Mouse (Mus musculus) spleen, adult 2 months (tissue): Measurements from ENCODE around the gene Olfr1243. TPM values are rescaled to one million over a fixed set of nuclear protein-coding genes. Genes with fewer than 3 reads are reported as not detected.
"Not testable (repeated sequence)": the region's sequence is repeated elsewhere in the genome, so short reads cannot be mapped to it uniquely, and the experiment has no call there.

Experiments used
- DNase-seq, 2 experiments: peaks; one replicate each; pipeline versions ENCODE4 v3.0.0 to v3.0.0-alpha.2; 2012 to 2021; ENCODE audit warnings: low spot score in 2 of 2, low read depth in 1 of 2
- H3K27ac ChIP-seq: fragments of 200-500 bp; 2 replicates; pipeline ENCODE4 v1.5.1; 2012; ENCODE audit warnings: low read length, inconsistent platforms; ENCODE audit not compliant: insufficient read depth
- H3K27me3 ChIP-seq: fragments of 200-500 bp; 2 replicates; pipeline ENCODE4 v1.6.1; 2012; ENCODE audit warnings: mild to moderate bottlenecking, moderate library complexity, low read length, inconsistent platforms; ENCODE audit not compliant: control insufficient read depth, insufficient read depth
- H3K36me3 ChIP-seq: fragments of 200-500 bp; 2 replicates; pipeline ENCODE4 v1.6.1; 2012; ENCODE audit warnings: mild to moderate bottlenecking, low read length, inconsistent platforms; ENCODE audit not compliant: control insufficient read depth, insufficient read depth
- H3K4me1 ChIP-seq: fragments of 200-500 bp; 2 replicates; pipeline ENCODE4 v1.6.1; 2011; ENCODE audit warnings: inconsistent platforms; ENCODE audit not compliant: control insufficient read depth, insufficient read depth, insufficient read length
- H3K4me3 ChIP-seq: fragments of 200-500 bp; 2 replicates; pipeline ENCODE4 v1.5.1; 2011; ENCODE audit warnings: mild to moderate bottlenecking, inconsistent platforms; ENCODE audit not compliant: insufficient read depth, insufficient read length; ENCODE audit errors: extremely low read depth
- CTCF ChIP-seq: fragments of 200-500 bp; IDR thresholded peaks from 2 replicates; pipeline ENCODE4 v1.5.1; 2011; ENCODE audit warnings: mild to moderate bottlenecking, inconsistent platforms; ENCODE audit not compliant: insufficient read depth, insufficient read length, insufficient replicate concordance; ENCODE audit errors: extremely low read depth
- POLR2A ChIP-seq: fragments of 200-500 bp; IDR thresholded peaks from 2 replicates; pipeline ENCODE4 v1.6.1; 2011; ENCODE audit warnings: low read depth, low read length, inconsistent platforms
- WGBS: fragments of 180-500 bp; shearing (Covaris S2); methylation state at CpG from one replicate; pipeline ENCODE4 v1.1.7; 2018; 5-methylcytosine and 5-hydroxymethylcytosine counted together
- polyA plus RNA-seq: library from polyadenylated mRNA; depleted of rRNA; stranded (reverse); fragments of >200 nt; gene quantifications from 2 replicates; pipeline ENCODE4 v1.2.3, GENCODE M21; 2012; rRNA removed

The Olfr1243 gene
- not detected in 2 replicates for polyA plus RNA-seq

GRCm38 (mm10) chr2:89531387-89531786 is at the start of gene Olfr1243:
TSS of gene Olfr1243 (minus strand) at chr2:89531487.
- WGBS, result 83% methylated on average over 1 of the region's 1 CpGs
- TF ChIP-seq POLR2A, result no peak
- TF ChIP-seq CTCF, result no peak
- DNase-seq, result no peak

DNA sequence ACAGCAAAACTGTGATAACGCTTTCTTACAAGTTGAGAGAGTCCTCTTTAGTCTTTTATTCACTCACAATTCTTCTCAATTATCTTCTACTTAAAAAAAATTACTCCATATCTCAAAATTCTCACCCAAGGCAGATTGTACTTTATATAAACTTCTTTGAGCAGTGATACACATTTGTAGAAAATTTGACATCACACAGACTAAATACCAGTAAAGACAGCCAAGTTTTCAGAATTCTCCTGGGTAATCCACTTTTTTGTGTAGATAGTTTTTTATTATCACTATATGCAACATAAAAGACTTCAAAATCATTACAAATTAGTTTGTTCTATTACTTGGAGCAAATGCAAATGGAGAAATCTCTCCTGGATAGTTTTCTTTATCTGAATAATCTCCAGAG is 47.1 kb upstream of the Olfr1243 start, which contains the start of gene Olfr1245:
Gene Olfr1245, minus strand, starts transcription at position 101 of the 400 bp plus-strand sequence.
- H3K36me3 ChIP-seq, result no peaks in the 10 kb centered on the region
- no peak for TF ChIP-seq CTCF
- TF ChIP-seq POLR2A, result no peak
- 72% methylated on average over 1 of the region's 1 CpGs for WGBS
- DNase-seq, result no peak
- H3K4me1 ChIP-seq, result no peaks in the 10 kb centered on the region
- H3K27ac ChIP-seq, result no peak within 1 kb of the TSS
- H3K4me3 ChIP-seq, result no peak within 1 kb of the TSS
- no peaks in the 10 kb centered on the region for H3K27me3 ChIP-seq

More at GRCm38 (mm10) chr2:89531387-89531786, at the start of gene Olfr1243:
- Histone ChIP-seq H3K27ac (no peak within 1 kb of the TSS), H3K36me3 (no peaks in the 10 kb centered on the region), H3K27me3 (no peaks in the 10 kb centered on the region), H3K4me3 (no peak within 1 kb of the TSS), H3K4me1 (no peaks in the 10 kb centered on the region)

- H3K4me3 ChIP-seq, DNase-seq, H3K4me1 ChIP-seq, H3K36me3 ChIP-seq, H3K27ac ChIP-seq, H3K27me3 ChIP-seq: not testable (repeated sequence)
- WGBS, result 69% methylated on average over 2 of the region's 2 CpGs
Measured at GRCm38 (mm10) chr2:89562706-89563105, 31.4 kb upstream of the Olfr1243 start.

- Histone ChIP-seq H3K27ac (no peak overlapping the region), H3K4me1 (no peaks in the 10 kb centered on the region), H3K36me3 (no peaks in the 10 kb centered on the region), H3K4me3 (no peak overlapping the region), H3K27me3 (no peaks in the 10 kb centered on the region)
- WGBS, result 59% methylated on average over 2 of the region's 2 CpGs
- no peak for TF ChIP-seq CTCF
- no peak for TF ChIP-seq POLR2A
- DNase-seq, result no peak
Measured at GRCm38 (mm10) chr2:89544516-89544915, 13.2 kb upstream of the Olfr1243 start.

DNA sequence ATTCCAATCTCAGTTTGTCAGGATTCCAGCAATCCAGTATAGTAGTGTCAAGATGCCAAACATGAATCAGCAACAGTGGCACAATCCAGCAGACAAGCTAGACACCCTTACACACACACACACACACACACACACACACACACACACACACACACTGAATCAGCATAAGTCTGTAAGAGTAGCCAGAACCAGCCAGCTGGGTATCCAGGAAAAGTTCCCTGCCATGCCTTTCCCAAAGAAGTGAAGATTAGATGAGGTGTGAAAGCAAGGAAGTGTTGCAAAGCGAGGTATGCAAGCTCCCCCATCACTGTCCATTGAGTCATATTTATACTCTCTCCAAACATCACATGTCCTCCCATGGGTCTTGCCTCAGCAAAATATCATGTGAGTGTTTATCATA is 8.6 kb upstream of the Olfr1243 start:
- Histone ChIP-seq H3K4me3 (no peak overlapping the region), H3K27me3 (no peaks in the 10 kb centered on the region), H3K36me3 (no peaks in the 10 kb centered on the region), H3K27ac (no peak overlapping the region), H3K4me1 (no peaks in the 10 kb centered on the region)
- TF ChIP-seq CTCF, result no peak
- no peak for TF ChIP-seq POLR2A
- no peak for DNase-seq
- 59% methylated on average over 1 of the region's 1 CpGs for whole genome bisulfite sequencing

DNA sequence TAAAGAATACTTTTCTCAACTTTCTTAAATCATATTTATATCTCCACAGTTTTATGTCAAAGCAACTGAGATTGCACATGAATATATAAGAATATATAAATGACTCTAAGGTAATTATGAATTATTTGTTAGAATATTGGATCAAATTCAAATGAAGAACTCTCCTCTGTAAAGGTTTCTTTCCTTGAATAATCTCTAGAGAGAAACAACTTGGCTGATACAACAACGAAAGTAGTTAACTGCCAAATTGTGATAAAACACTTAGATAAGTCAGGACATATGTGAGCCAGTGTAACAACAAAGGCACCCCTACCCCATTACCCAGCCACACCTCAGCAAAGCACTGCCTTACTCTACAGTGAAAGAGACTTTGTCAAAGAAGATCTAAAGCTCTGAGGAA is 33.1 kb downstream of the Olfr1243 start, which contains the start of gene Olfr1242:
Gene Olfr1242, minus strand, starts transcription at position 101 of the 400 bp plus-strand sequence.
- no peak for DNase-seq
- H3K27me3 ChIP-seq, result no peaks in the 10 kb centered on the region
- no peak within 1 kb of the TSS for H3K4me3 ChIP-seq
- no peaks in the 10 kb centered on the region for H3K36me3 ChIP-seq
- TF ChIP-seq POLR2A, result no peak
- no peak for TF ChIP-seq CTCF
- H3K4me1 ChIP-seq, result no peaks in the 10 kb centered on the region
- WGBS, result 76% methylated on average over 1 of the region's 1 CpGs
- H3K27ac ChIP-seq, result no peak within 1 kb of the TSS

- Histone ChIP-seq H3K27ac (no peak within 1 kb of the TSS), H3K36me3 (no peaks in the 10 kb centered on the region), H3K27me3 (no peaks in the 10 kb centered on the region), H3K4me1 (no peaks in the 10 kb centered on the region), H3K4me3 (no peak within 1 kb of the TSS)
- no peak for TF ChIP-seq CTCF
- no peak for TF ChIP-seq POLR2A
- DNase-seq, result no peak
Measured at GRCm38 (mm10) chr2:89487026-89487425, 44.3 kb downstream of the Olfr1243 start, which contains the start of gene Olfr1241. TSS of gene Olfr1241 (minus strand) at chr2:89487126.

Other genes with a start within 250 kb of the Olfr1243 start
- not detected in 2 replicates for gene Olfr1229, start 243.5 kb downstream of the Olfr1243 start, polyA plus RNA-seq
- not detected in 2 replicates for gene Olfr1230, start 234.2 kb downstream of the Olfr1243 start, polyA plus RNA-seq
- gene Olfr1231, start 224.4 kb downstream of the Olfr1243 start, polyA plus RNA-seq, result not detected in 2 replicates
- not detected in 2 replicates for gene Olfr1232, start 201.8 kb downstream of the Olfr1243 start, polyA plus RNA-seq
- not detected in 2 replicates for gene Olfr1233, start 189.1 kb downstream of the Olfr1243 start, polyA plus RNA-seq
- not detected in 2 replicates for gene Olfr1234, start 166.6 kb downstream of the Olfr1243 start, polyA plus RNA-seq
- gene Olfr1238, start 121.8 kb downstream of the Olfr1243 start, polyA plus RNA-seq, result not detected in 2 replicates
- not detected in 2 replicates for gene Olfr1239, start 111.1 kb downstream of the Olfr1243 start, polyA plus RNA-seq
- gene Olfr1240, start 88.5 kb downstream of the Olfr1243 start, polyA plus RNA-seq, result not detected in 2 replicates
- gene Olfr1241, start 44.4 kb downstream of the Olfr1243 start, polyA plus RNA-seq, result not detected in 2 replicates
- not detected in 2 replicates for gene Olfr1242, start 33.2 kb downstream of the Olfr1243 start, polyA plus RNA-seq
- gene Olfr1245, start 47.0 kb upstream of the Olfr1243 start, polyA plus RNA-seq, result not detected in 2 replicates
- gene Olfr1246, start 61.7 kb upstream of the Olfr1243 start, polyA plus RNA-seq, result not detected in 2 replicates
- not detected in 2 replicates for gene Olfr1247, start 82.6 kb upstream of the Olfr1243 start, polyA plus RNA-seq
- gene Olfr1248, start 86.8 kb upstream of the Olfr1243 start, polyA plus RNA-seq, result not detected in 2 replicates
- gene Olfr1249, start 103.5 kb upstream of the Olfr1243 start, polyA plus RNA-seq, result not detected in 2 replicates
- gene Olfr1250, start 130.0 kb upstream of the Olfr1243 start, polyA plus RNA-seq, result not detected in 2 replicates
- gene Olfr1251, start 140.4 kb upstream of the Olfr1243 start, polyA plus RNA-seq, result not detected in 2 replicates
- not detected in 2 replicates for gene Olfr1252, start 193.5 kb upstream of the Olfr1243 start, polyA plus RNA-seq
- not detected in 2 replicates for gene Olfr1253, start 225.6 kb upstream of the Olfr1243 start, polyA plus RNA-seq